Mouse (Mus musculus): ENCODE measurements at regions not wholly inside any gene's neighbourhood (a gene's known extent, or its start where the extent isn't known, plus 50 kb on each side); places are given as distances from the start of the nearest gene placed in this dataset.

DNA sequence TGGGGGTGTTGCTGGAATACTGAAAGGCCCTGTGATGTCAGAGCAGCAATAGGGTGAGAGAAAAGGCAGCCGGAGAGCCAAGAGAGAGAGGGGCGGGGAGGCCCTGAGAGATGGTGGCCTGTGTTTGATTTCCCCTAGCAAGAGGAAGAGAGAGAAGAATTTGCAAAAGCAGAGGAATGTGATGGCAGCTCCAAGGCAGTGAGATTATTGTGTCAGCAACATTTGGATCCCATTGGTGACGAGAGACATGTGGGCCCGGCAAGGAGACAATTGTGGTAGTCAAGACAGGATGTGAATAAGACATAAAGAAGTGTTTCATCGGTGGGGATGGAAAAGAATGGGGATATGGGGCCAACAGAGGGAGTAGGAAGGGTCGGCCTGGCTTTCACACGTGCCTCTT is 138.3 kb downstream of the Zfp36l1 start:
- Histone ChIP-seq H3K4me3 (ENCODE audit: low read depth, low read length) (no peak overlapping the region), H3K36me3 (ENCODE audit: insufficient read depth) (no peaks in the 10 kb centered on the region), H3K27ac (ENCODE audit: low read depth, low read length) (no peak overlapping the region), H3K4me1 (ENCODE audit: insufficient read depth) (peaks cover 6% of the 10 kb centered on the region), H3K9ac (no peak overlapping the region), H3K27me3 (ENCODE audit: insufficient read depth, low read length) (no peaks in the 10 kb centered on the region), H3K9me3 (ENCODE audit: low read length) (no peaks in the 10 kb centered on the region), H3K4me2 (ENCODE audit: low read depth) (no peak overlapping the region)
- 56% methylated on average over 7 of the region's 7 CpGs for WGBS
- DNase-seq (no peak), ATAC-seq (no peak)
- TF ChIP-seq CTCF (IDR thresholded peaks at IDR 0.05; ENCODE audit: low read depth) = no peak

GRCm38 (mm10) chr12:79973566-79974230 is 139.1 kb downstream of the Zfp36l1 start:
- Histone ChIP-seq H3K9ac (no peak overlapping the region), H3K4me3 (ENCODE audit: low read depth, low read length) (no peak overlapping the region), H3K9me3 (ENCODE audit: low read length) (no peaks in the 10 kb centered on the region), H3K27ac (ENCODE audit: low read depth, low read length) (no peak overlapping the region), H3K27me3 (ENCODE audit: insufficient read depth, low read length) (no peaks in the 10 kb centered on the region), H3K36me3 (ENCODE audit: insufficient read depth) (no peaks in the 10 kb centered on the region), H3K4me1 (ENCODE audit: insufficient read depth) (peaks cover 6% of the 10 kb centered on the region), H3K4me2 (ENCODE audit: low read depth) (no peak overlapping the region)
- no peak for DNase-seq
- no peak for TF ChIP-seq CTCF (IDR thresholded peaks at IDR 0.05; ENCODE audit: low read depth)
- ATAC-seq = no peak
- 93% methylated on average over 7 of the region's 7 CpGs for WGBS

DNA sequence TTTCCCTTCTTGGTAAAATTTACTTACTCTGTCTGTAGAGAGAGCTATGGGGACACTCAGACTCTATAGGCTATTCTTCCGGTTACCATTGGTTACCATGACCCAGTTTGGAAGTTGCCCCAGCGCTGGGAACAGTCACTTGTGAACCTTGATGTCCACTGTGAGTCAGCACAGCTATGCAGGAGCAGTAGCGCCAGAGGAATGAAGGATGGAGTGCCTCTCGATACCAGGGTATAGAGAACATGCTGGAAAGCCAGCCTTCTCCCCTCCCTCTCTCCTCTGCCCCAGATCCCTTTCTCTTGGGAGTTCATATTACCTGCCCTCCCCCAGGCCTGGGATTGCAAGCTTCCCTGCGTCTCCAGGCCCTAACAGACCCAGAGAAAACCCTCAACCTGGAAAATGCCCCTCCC is 141.8 kb downstream of the Zfp36l1 start:
- Histone ChIP-seq H3K4me1 (ENCODE audit: insufficient read depth) (peaks cover 9% of the 10 kb centered on the region), H3K4me2 (ENCODE audit: low read depth) (no peak overlapping the region), H3K36me3 (ENCODE audit: insufficient read depth) (no peaks in the 10 kb centered on the region), H3K9ac (no peak overlapping the region), H3K27me3 (ENCODE audit: insufficient read depth, low read length) (no peaks in the 10 kb centered on the region), H3K4me3 (ENCODE audit: low read depth, low read length) (no peak overlapping the region), H3K9me3 (ENCODE audit: low read length) (no peaks in the 10 kb centered on the region), H3K27ac (ENCODE audit: low read depth, low read length) (peak overlapping the region; percentile 73)
- no peak for DNase-seq
- TF ChIP-seq CTCF (IDR thresholded peaks at IDR 0.05; ENCODE audit: low read depth) = no peak
- ATAC-seq = no peak
- 61% methylated on average over 5 of the region's 5 CpGs for WGBS

DNA sequence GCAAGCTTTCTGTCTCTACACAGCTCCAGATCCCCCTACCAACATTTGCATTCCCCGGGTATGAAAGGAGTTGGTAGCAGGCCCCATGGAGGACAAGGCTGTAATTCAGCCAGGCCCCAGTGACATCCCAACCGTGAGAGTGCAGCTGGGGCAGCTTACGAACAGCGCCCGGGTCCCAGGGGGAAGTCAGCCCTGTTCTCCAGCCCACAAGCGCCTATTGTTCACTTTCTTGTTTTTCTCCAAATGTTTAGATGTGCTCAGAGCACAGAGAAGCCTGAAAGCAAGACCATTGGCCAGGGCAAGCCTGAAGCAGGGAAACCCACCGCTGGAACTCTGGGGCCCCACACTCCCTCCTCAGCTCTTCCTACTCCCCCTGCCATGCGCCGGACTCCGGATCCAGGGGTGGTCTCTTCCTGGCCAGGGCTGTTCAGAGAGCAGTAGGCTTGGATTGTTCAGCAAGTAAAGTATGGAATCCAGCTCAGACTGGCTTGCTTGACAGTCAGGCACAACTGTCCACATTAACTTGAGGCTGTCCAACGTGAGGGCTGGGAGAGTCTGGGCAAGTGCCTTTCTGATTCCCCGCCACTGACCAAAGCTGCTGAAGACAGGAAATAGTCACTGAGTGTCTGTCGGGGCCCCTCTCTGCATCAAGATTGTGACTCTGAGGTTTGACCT is 142.4 kb downstream of the Zfp36l1 start:
- Histone ChIP-seq H3K36me3 (ENCODE audit: insufficient read depth) (no peaks in the 10 kb centered on the region), H3K9ac (0 out of 2 replicates have a peak overlapping the region, but pooled peaks have one; percentile 1), H3K4me1 (ENCODE audit: insufficient read depth) (peaks cover 10% of the 10 kb centered on the region), H3K9me3 (ENCODE audit: low read length) (no peaks in the 10 kb centered on the region), H3K4me3 (ENCODE audit: low read depth, low read length) (no peak overlapping the region), H3K4me2 (ENCODE audit: low read depth) (no peak overlapping the region), H3K27ac (ENCODE audit: low read depth, low read length) (peak overlapping the region; percentile 73), H3K27me3 (ENCODE audit: insufficient read depth, low read length) (no peaks in the 10 kb centered on the region)
- DNase-seq (peak; percentile 64), ATAC-seq (peak; percentile 75)
- TF ChIP-seq CTCF (IDR thresholded peaks at IDR 0.05; ENCODE audit: low read depth) = no peak
- 22% methylated on average over 13 of the region's 13 CpGs for WGBS

DNA sequence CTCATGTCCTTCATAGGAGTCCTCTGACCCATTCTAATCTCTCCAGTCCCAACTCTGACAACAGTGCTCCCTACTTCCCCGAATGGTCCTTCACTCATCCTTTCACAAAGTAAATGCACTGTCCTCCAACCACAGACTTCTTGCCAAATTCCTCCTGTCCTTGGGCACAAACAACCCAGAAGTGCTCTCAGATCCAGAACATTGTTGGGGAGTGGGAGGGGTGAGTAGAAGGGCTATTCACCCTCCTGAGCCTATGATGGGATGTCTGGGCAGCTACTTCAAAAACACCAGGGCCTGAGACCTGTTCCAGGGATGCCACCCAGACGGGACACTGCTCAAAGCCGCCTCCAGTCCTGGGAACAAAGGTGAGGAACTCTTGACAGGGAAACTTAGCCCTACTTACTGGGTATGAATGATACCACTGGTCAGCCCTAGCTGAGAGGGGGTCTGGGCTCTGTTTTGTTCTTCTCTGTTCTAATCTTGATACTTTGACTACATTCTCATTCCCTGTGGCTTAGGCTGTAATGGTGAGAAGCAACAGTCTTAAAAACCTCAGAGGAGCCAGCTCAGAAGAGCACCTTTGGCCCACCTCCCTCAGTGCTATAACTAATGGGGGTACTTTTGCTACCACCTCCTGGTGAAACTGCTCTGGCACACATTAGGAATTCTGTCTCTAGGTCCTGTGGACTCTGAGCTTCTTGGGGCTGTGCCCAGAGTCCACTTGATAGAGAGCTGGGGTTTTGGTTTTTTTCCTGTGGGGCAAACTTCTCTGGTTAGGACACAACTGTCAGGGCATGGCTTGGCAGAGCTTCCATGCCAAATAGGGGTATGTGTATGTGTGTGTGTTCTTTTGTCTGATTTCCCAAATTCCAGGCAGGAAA is 143.2 kb downstream of the Zfp36l1 start:
- Histone ChIP-seq H3K27ac (ENCODE audit: low read depth, low read length) (peak overlapping the region; percentile 73), H3K27me3 (ENCODE audit: insufficient read depth, low read length) (no peaks in the 10 kb centered on the region), H3K36me3 (ENCODE audit: insufficient read depth) (no peaks in the 10 kb centered on the region), H3K4me3 (ENCODE audit: low read depth, low read length) (no peak overlapping the region), H3K9ac (0 out of 2 replicates have a peak overlapping the region, but pooled peaks have one; percentile 1), H3K4me2 (ENCODE audit: low read depth) (no peak overlapping the region), H3K4me1 (ENCODE audit: insufficient read depth) (peaks cover 10% of the 10 kb centered on the region), H3K9me3 (ENCODE audit: low read length) (no peaks in the 10 kb centered on the region)
- peak; percentile 48 for TF ChIP-seq CTCF (IDR thresholded peaks at IDR 0.05; ENCODE audit: low read depth)
- 57% methylated on average over 3 of the region's 3 CpGs for WGBS
- DNase-seq (peak; percentile 75), ATAC-seq (peak; percentile 47)

DNA sequence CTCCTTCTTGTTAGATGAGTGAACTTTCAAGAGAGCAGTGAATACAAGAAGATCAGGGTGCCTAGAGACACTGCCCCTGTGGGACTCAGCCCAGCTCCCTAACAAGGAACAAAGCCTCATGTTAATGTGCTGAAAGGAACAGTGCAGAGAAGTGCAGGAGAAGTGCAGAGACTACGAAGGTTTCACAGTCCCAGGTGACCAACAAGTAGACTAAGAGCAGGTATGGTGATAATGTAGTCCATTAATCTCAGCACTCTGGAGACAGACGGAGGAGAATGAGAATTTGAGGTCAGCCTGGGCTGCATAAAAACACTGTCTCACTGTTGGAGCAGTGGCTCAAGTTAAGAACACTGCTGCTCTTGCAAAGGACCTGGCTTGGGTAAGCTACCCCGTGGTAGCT is 144.1 kb downstream of the Zfp36l1 start:
- no peak for ATAC-seq
- Histone ChIP-seq H3K36me3 (ENCODE audit: insufficient read depth) (no peaks in the 10 kb centered on the region), H3K4me2 (ENCODE audit: low read depth) (no peak overlapping the region), H3K27ac (ENCODE audit: low read depth, low read length) (no peak overlapping the region), H3K9me3 (ENCODE audit: low read length) (no peaks in the 10 kb centered on the region), H3K4me3 (ENCODE audit: low read depth, low read length) (no peak overlapping the region), H3K4me1 (ENCODE audit: insufficient read depth) (peaks cover 10% of the 10 kb centered on the region), H3K9ac (no peak overlapping the region), H3K27me3 (ENCODE audit: insufficient read depth, low read length) (no peaks in the 10 kb centered on the region)
- TF ChIP-seq CTCF (IDR thresholded peaks at IDR 0.05; ENCODE audit: low read depth) = no peak
- 73% methylated on average over 3 of the region's 3 CpGs for WGBS
- DNase-seq = no peak
